18 mouse cellular contexts compared by ENCODE assay signal in genomic region chr2:45077383-45077782, GRCm38 (mm10). TPM values are rescaled to one million over a fixed set of nuclear protein-coding genes. Genes with fewer than 3 reads are reported as not detected.
A peak's percentile ranks its signal among the peaks of the same experiment; 100 is the strongest.
DNase-seq lines count a peak whose midpoint lies in the region; ATAC-seq lines count a peak whose summit lies in the region.
"Had no signal": no experiment of that assay in that cellular context is flagged by ENCODE, and none has a peak within 500 bp of the region (broad histone marks: within the 10 kb centered on the region; RNA-seq: fewer than 3 reads in every experiment).

No protein-coding gene starts in this region.

- H3K9me3 ChIP-seq in hindbrain, embryonic 13.5 days, result no peaks in the 10 kb centered on the region
- H3K9me3 ChIP-seq in hindbrain, embryonic 16.5 days (ENCODE audit: control insufficient read depth, low read length), result no peaks in the 10 kb centered on the region
- H3K9me3 ChIP-seq in liver, embryonic 12.5 days (replicated peaks), result no peaks in the 10 kb centered on the region
- no peaks in the 10 kb centered on the region for H3K9me3 ChIP-seq in liver, embryonic 16.5 days (replicated peaks; ENCODE audit: control insufficient read depth, low read length)
- H3K9me3 ChIP-seq: embryonic facial prominence, embryonic 12.5 days; forebrain, embryonic 15.5 days; heart, embryonic 10.5 days; heart, embryonic 15.5 days had no signal

- no peaks in the 10 kb centered on the region for H3K27me3 ChIP-seq in hindbrain, embryonic 13.5 days
- no peaks in the 10 kb centered on the region for H3K27me3 ChIP-seq in hindbrain, embryonic 16.5 days (replicated peaks; ENCODE audit: control insufficient read depth, insufficient read depth, low read length)
- no peaks in the 10 kb centered on the region for H3K27me3 ChIP-seq in liver, embryonic 12.5 days (replicated peaks)
- no peaks in the 10 kb centered on the region for H3K27me3 ChIP-seq in liver, embryonic 16.5 days (ENCODE audit: control insufficient read depth, insufficient read depth, low read depth, low read length)
- H3K27me3 ChIP-seq: CH12.LX; embryonic facial prominence, embryonic 12.5 days; forebrain, embryonic 15.5 days; heart, embryonic 15.5 days had no signal

- ATAC-seq in hindbrain, embryonic 13.5 days (ENCODE audit: low FRiP score), result no peak
- ATAC-seq in hindbrain, embryonic 16.5 days, result no peak
- no peak for ATAC-seq in liver, embryonic 12.5 days
- ATAC-seq in liver, embryonic 16.5 days (ENCODE audit: low read depth), result 0 out of 2 replicates have a peak, but pooled peaks have one; percentile 22
- ATAC-seq: forebrain, embryonic 15.5 days; hindbrain, postnatal 0 days had no signal

- H3K27ac ChIP-seq in hindbrain, embryonic 13.5 days, result peak overlapping the region; percentile 23; the same call in 1 of the 2 replicates
- H3K27ac ChIP-seq in hindbrain, embryonic 16.5 days (ENCODE audit: low read depth, low read length), result no peak overlapping the region
- peak overlapping the region; percentile 72 for H3K27ac ChIP-seq in liver, embryonic 12.5 days
- H3K27ac ChIP-seq in liver, embryonic 16.5 days (ENCODE audit: low read length), result peak overlapping the region; percentile 58
- H3K27ac ChIP-seq: embryonic facial prominence, embryonic 12.5 days; forebrain, embryonic 15.5 days; hindbrain, postnatal 0 days had no signal

- no peaks in the 10 kb centered on the region for H3K36me3 ChIP-seq in hindbrain, embryonic 13.5 days
- no peaks in the 10 kb centered on the region for H3K36me3 ChIP-seq in hindbrain, embryonic 16.5 days (ENCODE audit: control insufficient read depth, insufficient read depth, low read length)
- H3K36me3 ChIP-seq in liver, embryonic 12.5 days, result peaks cover 32% of the 10 kb centered on the region
- H3K36me3 ChIP-seq in liver, embryonic 16.5 days (ENCODE audit: control insufficient read depth, insufficient read depth), result no peaks in the 10 kb centered on the region; the same call in 1 of the 2 replicates
- H3K36me3 ChIP-seq: embryonic facial prominence, embryonic 12.5 days; heart, embryonic 15.5 days had no signal

- no peak for DNase-seq in liver
- DNase-seq in urinary bladder, postnatal 4 days (ENCODE audit: low spot score in 2 of 2), result no peak
- DNase-seq: adrenal gland, adult 8-10 months; adrenal gland, postnatal 36 days; cerebellum, adult 2 months; cerebellum, postnatal 10 days; embryo, embryonic 11 days; gastrocnemius, postnatal 36 days had no signal

- H3K9ac ChIP-seq in hindbrain, embryonic 13.5 days, result no peak overlapping the region
- no peak overlapping the region for H3K9ac ChIP-seq in hindbrain, embryonic 16.5 days (ENCODE audit: low read depth, low read length)
- no peak overlapping the region for H3K9ac ChIP-seq in liver, embryonic 12.5 days
- H3K9ac ChIP-seq in liver, embryonic 16.5 days (ENCODE audit: low read depth, low read length), result no peak overlapping the region
- H3K9ac ChIP-seq: embryonic facial prominence, embryonic 12.5 days; forebrain, embryonic 15.5 days; heart, embryonic 15.5 days had no signal

- peaks cover 24% of the 10 kb centered on the region for H3K4me1 ChIP-seq in hindbrain, embryonic 13.5 days (replicated peaks)
- peaks cover 5% of the 10 kb centered on the region; the same call in 1 of the 2 replicates for H3K4me1 ChIP-seq in hindbrain, embryonic 16.5 days (ENCODE audit: control insufficient read depth, insufficient read depth, low read depth, low read length)
- H3K4me1 ChIP-seq in liver, embryonic 12.5 days, result peaks cover 50% of the 10 kb centered on the region
- peaks cover 27% of the 10 kb centered on the region for H3K4me1 ChIP-seq in liver, embryonic 16.5 days (ENCODE audit: control insufficient read depth, low read depth, low read length)
- H3K4me1 ChIP-seq: embryonic facial prominence, embryonic 12.5 days had no signal

- no peak overlapping the region for H3K4me3 ChIP-seq in hindbrain, embryonic 13.5 days
- no peak overlapping the region for H3K4me3 ChIP-seq in hindbrain, embryonic 16.5 days (ENCODE audit: low read length)
- H3K4me3 ChIP-seq in liver, embryonic 12.5 days, result no peak overlapping the region
- no peak overlapping the region for H3K4me3 ChIP-seq in liver, embryonic 16.5 days (ENCODE audit: low read depth, low read length)
- H3K4me3 ChIP-seq: embryonic facial prominence, embryonic 12.5 days; forebrain, embryonic 15.5 days; heart, embryonic 10.5 days; heart, embryonic 15.5 days had no signal

- H3K4me2 ChIP-seq in hindbrain, embryonic 13.5 days, result no peak overlapping the region
- no peak overlapping the region for H3K4me2 ChIP-seq in hindbrain, embryonic 16.5 days (ENCODE audit: low read length)
- peak overlapping the region; percentile 52 for H3K4me2 ChIP-seq in liver, embryonic 12.5 days
- H3K4me2 ChIP-seq in liver, embryonic 16.5 days (ENCODE audit: low read depth, low read length), result peak overlapping the region; percentile 46; the same call in 1 of the 2 replicates
- H3K4me2 ChIP-seq: embryonic facial prominence, embryonic 12.5 days; forebrain, embryonic 15.5 days; heart, embryonic 15.5 days had no signal

- WGBS in hindbrain, embryonic 13.5 days, result 84% methylated on average over 5 of the region's 5 CpGs
- 91% methylated on average over 5 of the region's 5 CpGs for WGBS in hindbrain, embryonic 16.5 days
- 53% methylated on average over 5 of the region's 5 CpGs for WGBS in liver, embryonic 12.5 days (ENCODE audit: insufficient replicate concordance)
- WGBS in liver, embryonic 16.5 days (ENCODE audit: insufficient replicate concordance), result 56% methylated on average over 5 of the region's 5 CpGs

RNA-seq across cellular contexts. Expression of gene Zeb2, which starts 39.8 kb away (rescaled TPM):
- 50.4 and 57.4 TPM in 2 replicates for polyA plus RNA-seq in hindbrain, embryonic 13.5 days (2015; fragmentation: Nextera tagmentation; extraction: Ambion mirVana)
- 30.3 and 36.8 TPM in 2 replicates for polyA plus RNA-seq in hindbrain, embryonic 16.5 days (2015; fragmentation: Nextera tagmentation; extraction: Ambion mirVana)
- 22.1 and 24.3 TPM in 2 replicates for polyA plus RNA-seq in liver, embryonic 12.5 days (2016; fragmentation: Nextera tagmentation; extraction: Ambion mirVana)
- 12.1 and 12.5 TPM in 2 replicates for polyA plus RNA-seq in liver, embryonic 16.5 days (2015; fragmentation: Nextera tagmentation; extraction: Ambion mirVana)

Comparison
In these comparisons a context has a peak if more than half of its experiments do, and no peak if none do; other contexts are left out.
1. H3K4me2 ChIP-seq: peak in liver, embryonic 12.5 days (single experiment) and liver, embryonic 16.5 days (single experiment); none in hindbrain, embryonic 13.5 days (single experiment) and hindbrain, embryonic 16.5 days (single experiment).